Mouse (Mus musculus): ENCODE data around the gene Igll1. TPM values are rescaled to one million over a fixed set of nuclear protein-coding genes. Genes with fewer than 3 reads are reported as not detected.

Igll1 gene
- polyA plus RNA-seq, 1 experiment from 2014 or later, result not detected

DNA sequence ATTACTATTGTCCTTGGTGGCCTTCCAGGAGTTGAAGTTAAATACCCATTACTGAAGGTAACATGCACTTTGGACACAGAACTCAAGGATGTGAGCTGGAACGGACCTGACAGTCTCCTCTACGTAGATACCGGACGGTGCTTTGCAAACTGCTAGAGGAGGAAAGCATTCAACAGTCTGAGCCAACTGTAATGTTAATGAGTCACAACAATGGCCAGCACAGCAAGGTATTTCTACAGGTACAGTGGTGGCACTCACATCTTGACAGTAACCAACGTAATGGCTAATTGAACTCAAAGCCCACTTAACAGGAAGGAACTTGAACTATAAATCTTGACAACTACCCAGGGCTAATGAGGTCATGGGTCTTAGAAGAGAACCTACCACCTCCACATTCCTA lies 38.3 kb downstream of the Igll1 start:
- Histone ChIP-seq H3K27me3 (ENCODE audit: control insufficient read depth, insufficient read depth, low read length) (no peaks in the 10 kb centered on the region), H3K9ac (replicated peaks; ENCODE audit: low read depth, low read length) (no peak overlapping the region), H3K9me3 (ENCODE audit: control insufficient read depth, low read length) (no peaks in the 10 kb centered on the region; the same call in 1 of the 2 replicates), H3K27ac (ENCODE audit: low read depth, low read length) (no peak overlapping the region), H3K4me1 (ENCODE audit: control insufficient read depth, insufficient read depth, low read length) (no peaks in the 10 kb centered on the region), H3K4me2 (ENCODE audit: low read depth, low read length) (no peak overlapping the region), H3K4me3 (ENCODE audit: low read depth, low read length) (no peak overlapping the region), H3K36me3 (ENCODE audit: control insufficient read depth, insufficient read depth, low read length) (no peaks in the 10 kb centered on the region)
- ATAC-seq (ENCODE audit: low read depth), result no peak
- 34% methylated on average over 5 of the region's 5 CpGs for WGBS

Other genes starting within 250 kb of the Igll1 start
- gene Olfr19, start 187.6 kb downstream of the Igll1 start, polyA plus RNA-seq (2014; fragmentation: Nextera tagmentation; extraction: Ambion mirVana), result not detected in 2 replicates
- 14.9 and 20.0 TPM in 2 replicates for gene Spag6l, start 34.5 kb downstream of the Igll1 start, polyA plus RNA-seq (2014; fragmentation: Nextera tagmentation; extraction: Ambion mirVana)
- gene Top3b, start 6.8 kb upstream of the Igll1 start, polyA plus RNA-seq (2014; fragmentation: Nextera tagmentation; extraction: Ambion mirVana), result 64.2 and 76.3 TPM in 2 replicates
- gene Vpreb1, start 6.9 kb upstream of the Igll1 start, polyA plus RNA-seq (2014; fragmentation: Nextera tagmentation; extraction: Ambion mirVana), result 1.4 TPM in 1 of 2 replicates, not detected in the other
- 16.7 and 24.9 TPM in 2 replicates for gene Ppm1f, start 32.5 kb upstream of the Igll1 start, polyA plus RNA-seq (2014; fragmentation: Nextera tagmentation; extraction: Ambion mirVana)
- gene Mapk1, start 119.4 kb upstream of the Igll1 start, polyA plus RNA-seq (2014; fragmentation: Nextera tagmentation; extraction: Ambion mirVana), result 229 and 233 TPM in 2 replicates
- gene Ypel1, start 205.7 kb upstream of the Igll1 start, polyA plus RNA-seq (2014; fragmentation: Nextera tagmentation; extraction: Ambion mirVana), result 109 and 129 TPM in 2 replicates
- 131 and 143 TPM in 2 replicates for gene Ppil2, start 247.3 kb upstream of the Igll1 start, polyA plus RNA-seq (2014; fragmentation: Nextera tagmentation; extraction: Ambion mirVana)